Mouse (Mus musculus) CD4-positive naive resting alpha-beta T cell, adult 57 days (primary cell): ENCODE data around the gene Lrch3. TPM values are rescaled to one million over a fixed set of nuclear protein-coding genes. Genes with fewer than 3 reads are reported as not detected.

Experiments
- total RNA-seq: library from RNA; stranded (reverse); gene quantifications from one replicate; pipeline ENCODE4 v1.2.4, GENCODE M21; 2023

Lrch3 gene
- total RNA-seq: 96.7 TPM

GRCm38 (mm10) chr16:32913937-32914881 is at the start of gene Lrch3:
Gene Lrch3 (plus strand): TSS chr16:32914100.

GRCm38 (mm10) chr16:32877343-32878156 is 36.4 kb upstream of the Lrch3 start, which contains the start of the genes Fyttd1 and Rubcn:
Gene Fyttd1 (plus strand): TSS chr16:32877500.
Gene Rubcn (minus strand): TSS chr16:32877766.

DNA sequence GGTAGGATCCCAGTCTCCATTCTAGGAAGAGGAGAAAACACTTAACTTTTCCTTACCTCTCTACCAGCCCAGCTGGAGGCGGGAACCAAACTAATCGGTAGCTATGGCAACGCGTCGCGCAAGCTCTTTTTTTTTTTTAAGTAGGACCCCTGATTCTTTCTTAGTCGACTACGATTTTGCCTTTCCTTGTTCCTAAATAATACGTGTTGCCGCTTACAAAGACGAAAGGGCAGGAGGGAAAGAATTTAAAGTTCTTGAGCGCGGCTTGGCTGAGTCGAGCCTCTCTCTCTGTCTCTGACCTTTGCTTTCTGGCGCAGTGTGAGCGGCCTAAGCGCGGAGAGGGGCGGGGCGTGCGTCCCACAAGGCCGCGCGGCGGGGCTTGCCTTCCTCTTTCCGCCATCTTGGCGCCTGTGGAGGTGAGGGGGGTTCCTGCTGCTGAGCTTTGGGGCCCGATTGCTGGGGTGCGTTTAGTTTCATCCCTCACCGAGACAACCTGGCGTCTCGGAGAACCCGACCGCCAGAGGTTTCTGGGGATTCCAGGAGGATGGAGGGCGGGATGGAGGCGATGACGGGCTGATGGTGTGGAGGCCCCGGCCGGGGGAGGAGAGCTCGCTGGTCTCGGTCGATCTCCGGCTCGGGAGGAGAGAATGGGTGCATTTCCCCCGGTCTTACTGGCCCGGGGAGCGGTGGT is 142.3 kb downstream of the Lrch3 start, which contains the start of the genes Iqcg and Rpl35a:
Iqcg (minus strand) TSS at position 124 of the 691 bp plus-strand sequence.
Rpl35a (plus strand) TSS at position 359 of the 691 bp plus-strand sequence.

GRCm38 (mm10) chr16:33062024-33062681 is 148.3 kb downstream of the Lrch3 start, which contains the start of gene Lmln:
Gene Lmln (plus strand): TSS chr16:33062521.

Other genes starting within 250 kb of the Lrch3 start
- not detected for gene Muc4, start 178.2 kb upstream of the Lrch3 start, total RNA-seq
- gene Muc20, start 116.7 kb upstream of the Lrch3 start, total RNA-seq: not detected
- not detected for gene Smbd1, start 103.6 kb upstream of the Lrch3 start, total RNA-seq
- 78.0 TPM for gene Fyttd1, start 36.6 kb upstream of the Lrch3 start, total RNA-seq
- 22.2 TPM for gene Rubcn, start 36.3 kb upstream of the Lrch3 start, total RNA-seq
- not detected for gene Iqcg, start 142.1 kb downstream of the Lrch3 start, total RNA-seq
- gene Rpl35a, start 142.4 kb downstream of the Lrch3 start, total RNA-seq: 1,373 TPM
- 2.9 TPM for gene Lmln, start 148.4 kb downstream of the Lrch3 start, total RNA-seq